Mouse (Mus musculus) spleen, embryonic (tissue): ENCODE measurements around the gene Bahcc1.

Source experiments
- CTCF ChIA-PET: fragments of 350-600 bp; sonication (Branson Sonifier 250); formaldehyde crosslinking; loops from one replicate; lab custom pipeline; 2022; lab: Charles Lee

The Bahcc1 gene

DNA sequence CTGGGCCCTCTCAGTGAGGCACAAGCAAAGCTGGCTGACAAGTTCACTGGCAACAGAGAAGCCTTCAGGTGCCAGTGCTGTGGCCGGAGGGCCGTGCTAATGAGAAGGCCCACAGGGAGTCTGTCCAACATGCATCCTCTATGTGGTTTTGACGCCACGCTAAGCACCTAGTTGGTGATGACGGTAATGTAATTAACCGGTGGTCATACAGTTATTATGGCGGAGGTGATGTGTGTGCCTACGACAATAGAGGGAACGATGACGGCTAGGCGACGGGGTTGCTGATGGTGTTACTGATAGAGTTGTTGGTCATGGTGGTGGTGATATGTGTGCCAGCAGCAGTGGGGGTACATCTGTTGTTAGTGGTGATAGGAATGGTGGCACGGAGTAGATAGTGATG, 25.2 kb downstream of the Bahcc1 start:
- CTCF ChIA-PET = no interaction called here

DNA sequence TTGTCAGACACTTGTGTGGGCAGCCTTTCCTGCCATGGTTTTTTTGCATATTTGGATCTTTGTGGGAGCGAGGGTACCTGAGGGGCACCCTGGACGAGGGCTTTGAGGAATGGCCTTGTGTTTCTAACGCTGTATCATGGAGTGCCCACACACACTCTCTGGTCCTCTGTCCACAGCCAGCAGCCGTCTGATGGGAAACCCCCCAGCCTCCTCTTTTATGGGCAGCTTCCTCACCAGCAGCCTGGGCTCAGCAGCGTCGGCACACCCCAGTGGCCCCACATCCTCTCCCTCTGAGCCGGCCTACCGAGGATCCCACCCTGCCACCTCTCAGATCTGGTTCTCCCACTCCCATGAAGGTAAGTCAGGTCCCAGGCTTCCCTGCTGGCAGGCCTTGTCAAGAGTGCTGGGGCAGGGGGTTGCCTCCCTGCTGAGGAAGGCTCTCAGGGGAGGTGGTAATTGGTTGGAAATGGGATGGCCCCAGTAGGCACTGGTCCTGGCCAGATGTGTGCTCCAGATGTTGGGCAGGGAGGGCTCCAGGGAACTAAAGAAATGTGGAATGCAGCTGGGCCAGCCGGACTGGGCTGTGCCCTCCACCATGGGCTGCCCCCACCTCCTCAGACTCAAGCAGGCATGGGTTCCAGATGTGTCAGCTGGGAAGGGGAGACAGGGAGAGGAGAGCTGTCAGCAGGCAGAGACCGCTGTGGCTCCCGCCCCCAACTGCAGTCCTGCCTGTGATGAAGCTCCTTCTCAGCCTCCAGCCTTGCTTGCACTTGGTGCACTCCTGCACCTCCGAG, 26.3 kb downstream of the Bahcc1 start:
- CTCF ChIA-PET = no interaction called here

DNA sequence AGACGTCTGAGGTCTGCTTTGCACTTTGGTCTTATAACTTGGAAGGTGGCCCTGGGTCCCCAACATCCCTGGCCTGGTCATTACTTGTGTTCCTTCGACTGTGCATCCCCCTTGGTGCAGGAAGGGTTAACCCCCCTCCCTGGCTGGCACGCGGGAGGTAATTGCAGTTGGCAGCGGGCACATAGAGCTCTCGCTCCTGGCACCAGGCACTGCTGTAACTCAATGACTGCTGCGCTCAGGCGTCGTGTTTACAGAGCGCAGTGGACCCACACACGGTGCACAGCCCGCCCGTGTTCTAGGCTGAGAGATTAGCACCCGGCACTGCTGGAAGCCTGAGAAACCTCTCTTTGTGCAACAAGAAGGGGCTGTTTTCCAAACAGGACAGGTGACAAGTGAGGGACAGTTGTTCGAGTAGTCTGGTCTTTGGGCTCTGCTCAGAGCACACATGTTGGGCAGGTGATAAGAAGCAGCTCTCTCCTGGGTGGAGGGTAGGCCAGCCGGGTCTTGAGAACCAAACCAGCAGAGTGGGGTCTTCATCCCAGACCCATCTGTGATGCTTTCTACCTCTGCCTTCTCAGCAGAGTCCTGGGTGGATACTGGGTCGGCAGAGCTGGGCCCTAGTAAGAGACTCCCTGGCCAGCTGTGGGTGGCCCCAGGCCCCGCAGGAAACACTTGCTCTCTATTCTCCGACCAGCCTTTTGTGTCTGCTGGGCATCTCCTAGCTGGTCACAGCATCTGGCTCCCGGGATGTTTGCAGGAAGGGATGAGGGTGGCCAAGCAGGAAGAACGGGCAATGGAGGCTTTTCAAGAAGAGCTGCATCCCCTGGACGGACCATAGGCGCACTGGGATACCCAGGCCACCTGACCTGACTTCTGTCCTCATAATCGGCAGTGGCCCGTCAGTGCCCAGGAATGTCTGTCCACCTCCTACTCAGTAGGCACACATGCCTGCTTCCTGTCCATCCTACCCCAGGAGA, 27.3 kb downstream of the Bahcc1 start:
- CTCF ChIA-PET = interaction anchor here (0.7 kb wide), 1 partner anchor 1022 kb away, joined by 3 read pairs; no protein-coding TSS in a partner anchor

DNA sequence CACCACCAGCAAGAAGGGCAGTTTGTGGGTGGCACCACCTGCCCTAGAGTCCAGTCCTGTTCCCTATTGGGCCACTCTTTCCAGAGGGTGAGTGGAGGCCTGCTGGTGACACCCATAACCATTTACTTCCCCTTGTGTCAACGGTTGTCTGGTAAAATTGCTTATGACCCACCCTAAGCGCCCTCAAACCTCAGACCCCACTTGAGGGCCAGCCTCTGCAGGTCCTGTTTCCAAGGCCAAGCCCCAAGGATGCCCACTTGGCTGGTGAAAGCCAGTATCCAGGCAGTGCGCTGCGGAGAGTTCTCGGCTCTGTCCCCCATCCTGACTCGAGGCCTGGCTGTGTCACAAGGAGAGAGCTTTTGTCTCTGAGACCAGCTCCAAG, 28.0 kb downstream of the Bahcc1 start:
- CTCF ChIA-PET = no interaction called here

DNA sequence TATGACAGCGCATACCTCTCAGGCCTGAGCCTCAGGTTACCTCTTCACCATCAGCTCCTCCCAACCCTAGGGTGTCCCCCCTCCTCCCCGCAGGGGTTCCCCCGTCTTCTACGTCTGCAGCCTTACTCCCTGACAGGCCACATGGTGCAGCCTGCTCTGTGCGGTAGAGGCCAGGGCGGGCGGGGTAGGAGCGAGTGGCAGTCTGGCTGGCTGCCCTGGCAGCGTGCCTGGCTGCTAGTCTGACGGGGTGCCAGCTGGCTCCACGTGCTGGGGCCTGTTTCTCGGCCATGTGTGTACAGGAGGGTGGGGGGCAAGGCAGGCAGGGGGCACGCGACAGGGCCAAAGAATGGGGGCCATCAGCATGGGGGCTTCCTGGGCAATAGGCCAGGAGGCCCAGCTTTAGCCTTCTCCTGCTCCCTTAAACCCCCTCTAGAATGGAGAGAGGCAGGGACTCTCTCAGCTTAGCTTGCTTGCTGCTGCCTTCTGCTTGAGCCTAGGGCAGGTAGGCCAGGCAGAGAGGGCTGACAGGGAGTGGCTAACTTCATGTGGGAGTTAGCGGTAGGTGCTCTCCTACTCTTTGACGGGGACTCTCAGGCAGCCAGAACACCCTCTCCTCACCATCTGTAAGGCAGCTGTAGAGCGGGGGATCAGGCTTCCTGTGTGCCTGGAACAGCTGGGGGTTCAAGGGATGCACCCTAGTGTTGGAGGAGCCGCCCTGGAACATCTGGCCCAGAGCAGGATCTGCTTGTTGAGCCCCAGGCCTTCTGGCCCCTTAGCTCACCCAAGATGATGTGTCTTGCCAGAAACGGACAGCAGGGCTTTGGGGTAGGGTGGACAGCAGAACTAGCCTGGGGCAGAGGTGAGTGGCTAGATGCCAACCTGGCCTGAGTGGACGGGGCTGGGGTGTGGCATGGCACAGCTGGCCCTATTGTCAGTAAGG, 28.9 kb downstream of the Bahcc1 start:
- CTCF ChIA-PET = no interaction called here

DNA sequence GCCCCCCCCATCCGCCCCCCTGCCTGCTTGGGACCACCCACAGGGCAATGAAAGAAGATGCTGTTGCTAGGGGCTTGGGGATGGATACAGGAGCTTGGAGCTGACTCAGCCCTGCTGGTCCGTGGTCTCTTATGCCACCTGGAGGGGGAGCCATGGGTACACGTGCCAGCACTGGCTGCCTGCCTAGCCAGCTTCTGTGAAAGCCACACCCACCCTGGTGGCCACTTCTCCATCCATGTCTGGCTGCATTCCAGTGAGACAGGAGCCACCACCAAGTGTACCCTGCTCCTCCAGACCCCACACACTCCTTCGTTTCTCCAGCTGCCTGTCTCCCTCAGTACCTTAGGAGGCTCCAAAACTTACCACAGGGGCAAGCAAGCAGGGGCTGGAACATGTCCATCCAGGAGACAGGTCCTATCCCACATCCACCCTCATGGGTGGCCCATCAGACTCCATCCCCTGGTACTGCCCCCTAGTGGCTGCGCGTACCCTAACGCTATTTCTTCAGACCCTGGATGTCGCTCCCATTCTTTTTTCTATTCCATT, 29.7 kb downstream of the Bahcc1 start:
- CTCF ChIA-PET = interaction anchor here (0.8 kb wide), 1 partner anchor 161 kb away, joined by 3 read pairs; no protein-coding TSS in a partner anchor

DNA sequence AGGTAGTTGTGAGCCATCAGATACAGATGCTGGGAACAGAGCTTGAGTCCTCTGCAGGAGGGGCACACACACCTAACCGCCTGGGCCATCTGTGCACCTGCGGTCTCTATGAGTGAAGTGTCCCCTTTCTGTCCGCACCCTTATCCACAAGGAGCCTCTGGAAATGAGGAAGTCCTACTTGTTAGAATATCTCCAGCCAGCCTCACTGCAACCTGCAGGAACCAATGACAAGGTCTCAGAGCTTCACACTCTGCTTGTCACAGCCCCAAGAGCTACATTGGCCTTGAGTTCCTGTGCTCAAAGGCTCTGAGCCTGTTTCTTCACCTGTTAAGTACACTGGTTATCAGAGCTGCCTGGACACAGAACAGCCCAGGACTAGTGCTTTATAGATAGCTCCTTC, 30.4 kb downstream of the Bahcc1 start:
- CTCF ChIA-PET = interaction anchor here (0.8 kb wide), 1 partner anchor 160 kb away, joined by 3 read pairs; no protein-coding TSS in a partner anchor

DNA sequence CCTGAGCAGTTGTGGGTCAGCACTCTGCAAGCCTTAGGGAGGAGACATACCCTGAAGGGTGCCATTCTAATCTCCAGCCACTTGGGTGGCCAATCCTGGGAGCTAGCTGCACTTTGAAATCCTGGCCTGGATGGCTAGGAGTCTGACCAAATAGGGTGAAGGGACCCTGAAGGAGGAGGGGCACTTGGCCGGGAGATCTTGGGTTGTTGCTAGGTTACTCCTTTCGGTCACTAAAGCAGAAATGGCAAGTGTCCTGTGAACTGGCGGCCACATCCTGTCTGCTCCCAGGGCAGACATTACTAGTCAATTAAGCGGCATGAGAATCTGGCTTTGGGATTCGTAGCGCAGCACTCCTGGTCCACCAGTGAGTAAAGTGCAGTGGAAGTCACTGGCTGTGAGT, 31.3 kb downstream of the Bahcc1 start:
- CTCF ChIA-PET = no interaction called here

DNA sequence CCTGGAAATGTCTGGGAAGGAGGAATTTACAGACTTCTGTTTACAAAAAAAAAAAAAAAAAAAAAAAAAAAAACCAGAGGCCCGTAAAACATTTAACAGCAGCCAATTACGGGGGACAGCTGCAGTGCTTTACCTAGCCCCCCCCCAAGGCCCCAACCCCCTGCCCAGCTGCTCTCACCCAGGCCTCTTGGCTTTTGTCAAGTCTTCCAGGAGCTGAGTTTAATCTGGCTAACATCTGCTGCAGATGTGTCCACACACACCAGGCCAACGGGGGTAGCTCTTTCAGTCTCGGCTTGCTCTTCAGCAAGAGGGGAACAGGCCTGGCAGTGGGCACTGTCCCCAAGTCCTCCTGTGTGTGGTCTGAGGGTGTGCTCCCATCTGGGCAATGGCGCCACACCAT, 32.7 kb downstream of the Bahcc1 start:
- CTCF ChIA-PET = interaction anchor here (0.7 kb wide), 1 partner anchor 87 kb away, joined by 3 read pairs; no protein-coding TSS in a partner anchor

DNA sequence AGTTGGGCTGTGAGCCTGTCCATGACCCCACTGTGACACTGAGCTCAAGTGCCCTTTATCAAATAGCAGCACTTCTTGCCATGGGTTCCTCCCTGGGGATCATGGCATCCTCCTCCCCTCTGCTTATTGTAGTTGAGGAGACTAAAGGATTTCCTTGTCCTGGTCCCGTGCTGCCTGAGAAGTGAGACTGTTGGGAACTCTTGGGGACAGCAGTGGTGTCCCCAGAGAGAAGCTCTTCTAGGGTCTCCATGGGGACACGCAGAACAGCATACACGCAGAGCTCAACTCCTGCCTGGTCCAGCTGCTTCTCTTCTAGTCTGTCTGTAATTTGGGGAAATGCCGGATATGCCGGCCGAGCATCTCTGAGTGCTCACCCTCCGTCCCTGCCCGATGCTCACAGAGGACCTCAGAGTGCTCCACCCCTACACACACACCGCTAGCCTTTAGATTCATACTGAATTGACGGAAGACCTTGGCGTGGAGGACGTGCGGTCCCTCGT, 33.6 kb downstream of the Bahcc1 start:
- CTCF ChIA-PET = interaction anchor here (0.7 kb wide), 1 partner anchor 86 kb away, joined by 3 read pairs; no protein-coding TSS in a partner anchor

DNA sequence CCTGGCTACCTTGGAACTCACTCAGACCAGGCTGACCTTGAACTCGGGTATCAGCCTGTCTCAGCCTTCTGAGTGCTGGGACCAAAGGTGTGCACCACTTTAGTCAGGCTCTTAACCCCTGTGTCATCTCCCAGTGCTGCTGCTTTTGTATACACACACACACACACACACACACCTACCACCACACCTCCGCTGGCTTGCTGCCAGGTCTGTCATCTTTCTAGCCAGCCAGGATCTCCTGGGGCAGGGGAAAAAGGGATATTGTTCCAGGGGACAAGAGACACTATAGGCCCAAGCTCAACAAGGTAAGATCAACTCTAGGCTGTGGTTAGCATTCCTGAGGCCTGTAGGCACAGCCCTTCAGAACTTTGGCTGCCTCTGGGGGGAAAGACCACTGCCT, 34.5 kb downstream of the Bahcc1 start:
- CTCF ChIA-PET = interaction anchor here (0.6 kb wide), 1 partner anchor 71 kb away, joined by 7 read pairs; no protein-coding TSS in a partner anchor

DNA sequence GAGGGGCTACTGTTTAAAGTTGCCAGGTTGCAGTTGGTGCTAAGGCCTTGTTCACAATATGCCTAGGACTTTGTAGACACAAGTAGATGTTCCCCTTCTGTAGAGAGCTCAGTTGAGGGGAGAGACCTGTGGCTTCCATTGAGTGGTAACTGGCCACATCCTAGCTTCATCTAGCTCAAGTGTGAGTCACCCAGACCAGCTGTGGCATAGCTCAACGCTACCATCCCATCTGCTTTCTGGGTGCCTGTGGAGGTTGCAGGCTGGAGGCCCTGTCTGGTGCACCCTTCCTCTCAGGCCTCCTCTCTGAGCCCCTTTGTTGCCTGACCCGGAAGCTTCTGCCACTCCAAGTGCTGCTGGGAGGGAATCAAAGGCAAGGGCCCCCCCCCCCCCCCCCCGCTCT, 34.9 kb downstream of the Bahcc1 start:
- CTCF ChIA-PET = interaction anchor here (0.6 kb wide), 1 partner anchor 70 kb away, joined by 7 read pairs; no protein-coding TSS in a partner anchor

DNA sequence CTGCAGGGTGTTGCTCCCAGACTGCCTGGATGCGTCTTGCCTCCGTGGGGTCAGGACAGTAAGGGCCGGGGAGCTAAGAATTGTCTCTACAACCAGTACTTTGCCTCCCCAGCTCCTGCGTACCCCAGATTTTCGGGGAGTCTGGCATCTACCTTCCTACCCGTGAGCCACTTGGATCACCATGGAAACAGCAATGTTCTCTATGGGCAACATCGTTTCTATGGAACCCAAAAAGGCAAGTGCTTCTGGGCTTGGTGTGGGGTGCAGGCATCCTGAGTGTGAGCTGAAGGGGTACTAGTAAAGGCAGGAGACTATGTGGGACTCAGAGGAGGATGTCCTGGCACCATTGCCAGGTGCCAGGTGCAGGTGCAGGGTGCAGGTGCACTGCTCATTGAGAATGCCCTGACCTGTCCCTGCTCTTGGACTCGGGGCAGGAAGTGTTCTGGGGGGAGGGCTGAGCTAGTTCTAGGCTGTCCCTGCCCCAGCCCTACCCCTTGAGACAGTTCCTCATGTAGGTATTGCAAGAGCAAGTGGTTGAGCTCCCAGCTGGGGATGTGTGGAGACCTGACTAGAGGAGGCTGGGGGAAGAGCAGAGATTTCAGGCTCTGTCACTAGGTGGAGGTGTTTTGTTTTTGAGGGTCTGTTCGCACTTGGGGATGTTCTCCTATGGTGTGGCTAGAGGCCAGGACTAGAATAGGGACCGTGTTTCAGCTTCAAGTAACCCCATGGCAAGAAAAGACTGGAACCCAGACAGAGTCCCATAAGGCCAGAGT, 35.6 kb downstream of the Bahcc1 start:
- CTCF ChIA-PET = no interaction called here

DNA sequence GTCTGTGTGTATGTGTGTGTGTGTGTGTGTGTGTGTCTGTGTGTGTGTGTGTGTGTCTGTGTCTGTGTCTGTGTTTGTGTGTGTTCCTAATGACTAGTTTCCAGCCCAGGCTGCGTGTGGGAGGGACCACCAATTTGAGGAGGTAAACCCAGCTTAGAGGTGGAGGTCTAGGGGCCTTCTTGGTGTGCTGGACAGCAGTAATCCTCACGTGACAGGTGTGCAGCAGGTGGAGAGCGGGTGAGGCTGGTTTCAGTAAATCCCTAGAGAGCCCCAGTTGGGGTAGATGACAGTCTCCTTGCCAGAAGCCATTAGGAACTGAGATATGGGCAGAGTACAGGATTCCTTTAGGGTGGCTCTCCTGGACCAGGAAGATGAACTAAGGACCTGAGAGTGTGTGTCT, 36.3 kb downstream of the Bahcc1 start:
- CTCF ChIA-PET = no interaction called here

DNA sequence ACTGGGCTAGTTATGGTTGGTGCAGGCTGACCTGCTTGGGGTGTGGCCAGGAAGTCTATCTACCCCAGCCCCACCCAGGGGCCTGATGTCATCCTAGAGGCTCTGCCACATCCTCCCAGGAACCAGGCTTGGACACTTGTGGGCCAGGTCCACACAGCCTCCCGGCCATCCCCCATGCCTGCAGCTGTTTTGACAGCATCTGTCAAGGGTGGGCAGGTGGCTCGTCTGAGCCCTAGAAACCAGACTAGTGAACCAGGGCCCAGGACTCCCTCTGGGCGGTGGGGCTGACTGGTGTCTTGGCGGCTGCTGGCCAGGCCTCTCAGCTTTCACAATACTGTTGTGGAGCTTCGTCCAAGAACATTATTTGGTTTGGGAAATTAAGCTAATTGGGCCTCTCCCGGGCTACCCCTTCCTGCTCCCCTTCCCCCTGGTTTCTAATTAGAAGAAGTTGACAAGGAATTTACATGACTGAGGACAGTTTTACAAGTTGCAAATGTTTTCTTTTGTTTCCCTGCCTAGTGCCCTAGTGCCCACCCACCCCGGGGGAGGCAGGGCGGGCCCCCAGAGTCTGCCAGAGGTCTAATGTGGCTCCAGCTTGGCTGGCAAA, 36.9 kb downstream of the Bahcc1 start:
- CTCF ChIA-PET = no interaction called here

DNA sequence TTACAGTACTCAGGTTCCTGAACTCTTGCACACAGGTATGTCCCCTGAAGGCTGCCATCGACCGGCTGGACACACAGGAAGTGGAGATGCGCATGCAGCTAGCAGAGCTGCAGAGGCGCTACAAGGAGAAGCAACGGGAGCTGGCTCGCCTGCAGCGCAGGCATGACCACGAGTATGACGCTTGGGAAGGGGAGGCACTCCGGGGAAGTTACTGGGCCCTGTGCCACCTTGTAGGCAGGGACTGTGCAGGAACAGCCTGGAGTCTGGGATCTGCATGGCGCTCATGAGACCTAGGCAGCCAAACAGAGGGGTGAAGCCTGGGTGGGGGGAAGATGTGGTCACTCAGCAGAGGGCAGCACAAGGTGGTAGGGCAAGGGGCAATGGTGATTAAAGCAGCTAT, 46.6 kb downstream of the Bahcc1 start:
- CTCF ChIA-PET = no interaction called here

DNA sequence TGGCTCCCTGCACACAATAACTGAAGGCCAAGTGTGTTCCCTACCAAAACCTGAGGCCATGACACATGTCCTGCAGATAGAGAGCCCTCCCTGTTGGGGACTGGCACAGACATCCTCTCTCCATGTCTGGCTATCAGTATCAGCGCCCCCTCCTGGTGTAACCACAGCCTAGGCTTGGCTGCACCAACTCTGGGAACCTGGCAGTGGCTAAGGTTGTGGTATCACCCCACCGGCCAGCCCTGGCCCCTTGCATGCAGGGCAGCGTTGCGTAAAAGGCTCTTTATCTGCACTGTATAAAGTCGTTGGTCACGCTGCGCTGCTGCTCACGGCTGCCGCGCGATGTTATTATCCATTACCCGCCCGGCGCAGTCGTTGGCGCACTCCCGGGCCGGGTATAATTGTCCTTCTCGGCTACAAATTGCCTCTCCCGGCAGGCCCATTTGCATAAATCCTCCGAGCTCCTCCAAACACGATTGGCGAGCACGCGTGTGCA, 47.6 kb downstream of the Bahcc1 start:
- CTCF ChIA-PET = no interaction called here

DNA sequence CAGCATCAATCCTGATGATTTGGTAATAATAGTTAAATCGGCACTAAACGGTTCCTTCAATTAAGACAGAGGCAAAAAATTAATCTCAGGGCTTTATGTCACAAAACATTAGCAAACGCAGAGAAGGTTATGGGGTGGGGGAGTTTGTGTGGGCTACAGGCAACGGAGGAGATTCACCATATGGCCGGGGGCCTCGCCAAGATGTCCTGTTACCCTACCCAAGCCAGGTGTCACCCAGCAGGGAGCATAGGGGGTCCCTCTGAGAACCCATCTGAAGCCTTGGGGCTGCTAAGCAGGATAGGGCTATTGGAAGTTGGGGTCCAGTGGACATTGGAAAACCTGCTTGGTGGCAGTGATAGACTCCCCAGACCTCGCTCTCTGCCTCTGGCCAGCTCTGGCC, 48.0 kb downstream of the Bahcc1 start:
- CTCF ChIA-PET = no interaction called here

DNA sequence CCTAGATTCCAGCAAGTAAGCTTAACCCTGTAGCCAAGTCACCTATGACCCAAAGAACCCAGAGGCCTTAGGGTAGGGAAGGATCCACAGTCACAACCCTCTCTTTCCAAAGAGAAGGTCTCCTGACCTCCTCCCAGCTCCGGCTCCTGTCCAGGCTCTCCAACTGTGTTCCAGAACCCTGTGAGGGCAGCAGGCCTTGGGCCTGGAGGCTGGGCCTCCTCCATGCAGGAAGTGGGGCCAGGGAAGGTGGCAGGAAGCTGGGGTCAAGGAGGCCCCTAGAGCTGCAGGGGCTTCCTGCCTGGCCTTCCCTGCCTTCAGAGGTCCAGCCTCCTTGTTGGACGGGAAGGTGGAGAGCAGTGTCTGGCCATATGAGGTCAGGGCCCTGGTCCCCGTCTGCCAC, 48.5 kb downstream of the Bahcc1 start:
- CTCF ChIA-PET = no interaction called here
